Mouse (Mus musculus) adrenal gland, postnatal 10 days (tissue): ENCODE measurements around the gene Inca1. TPM values are rescaled to one million over a fixed set of nuclear protein-coding genes. Genes with fewer than 3 reads are reported as not detected.

Source experiments
- DNase-seq: peaks from one replicate; pipeline ENCODE4 v3.0.0; 2021; ENCODE audit warnings: mixed read lengths
- long read RNA-seq, 2 experiments: library from polyadenylated mRNA; stranded (forward); transcript quantifications; one replicate each; pipeline ENCODE4 v2.0.0; 2021
- total RNA-seq, 2 experiments: library from RNA; stranded (reverse); gene quantifications; 2 replicates each; pipeline ENCODE4 v1.2.3; 2021

The Inca1 gene
- total RNA-seq, result 10 to 100 TPM; 13.8 to 18.9 TPM
- long read RNA-seq, experiment 1, transcript Inca1-203 (7 exons, 1,080 nt), result major isoform, 6 of 15 reads
- long read RNA-seq, experiment 1, partial matches to known transcripts, result 1 of 15 reads
- long read RNA-seq, experiment 1, other reads (novel, unspliced or antisense), result 3 of 15 reads
- long read RNA-seq, experiment 2, partial matches to known transcripts, result 0 of 8 reads
- long read RNA-seq, experiment 2, other reads (novel, unspliced or antisense), result 6 of 8 reads

DNA sequence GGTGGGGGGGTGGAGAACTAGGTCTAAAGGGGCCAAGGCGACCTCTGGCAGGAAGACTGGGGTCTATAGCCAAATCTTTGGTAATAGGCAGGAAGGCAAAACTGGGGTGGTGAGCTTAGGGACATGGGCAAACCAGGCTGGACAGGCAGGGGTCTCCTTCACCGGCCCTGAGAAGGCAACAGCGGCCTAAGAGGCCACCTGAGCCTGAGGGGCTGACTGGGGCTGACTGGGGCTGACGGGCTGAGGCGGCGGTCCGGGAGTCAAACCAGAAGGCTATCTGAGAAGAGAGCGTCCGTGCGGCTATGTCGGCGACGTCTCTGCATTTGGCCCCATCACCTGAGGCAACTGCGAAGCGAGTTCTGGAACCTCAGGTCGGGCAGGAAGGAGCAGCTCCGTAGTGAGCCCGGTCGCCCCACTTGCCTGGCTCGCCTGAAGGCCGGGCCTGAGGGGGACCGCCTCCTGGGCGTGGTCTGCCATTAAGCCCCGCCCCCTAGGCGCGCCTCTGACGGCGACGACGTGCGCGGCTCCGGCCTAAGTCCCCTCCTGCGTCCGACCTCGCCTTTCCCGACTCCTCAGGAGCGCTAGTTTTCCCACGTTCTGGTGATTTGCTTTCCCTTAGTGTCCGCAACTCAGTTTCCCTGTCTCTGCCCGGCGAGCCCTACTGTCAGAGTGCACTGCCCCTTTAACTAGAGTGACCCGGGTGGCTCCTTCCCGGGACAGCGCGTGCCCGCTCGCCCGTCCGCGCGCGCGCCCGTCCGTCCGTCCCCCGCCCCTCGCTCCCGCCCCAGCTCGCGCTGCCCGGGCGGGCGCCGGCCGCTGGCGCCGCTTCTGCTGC lies at the start of gene Inca1, which contains the start of gene Kif1c:
TSS of gene Inca1 (minus strand) at position 434 of the 835 bp plus-strand sequence.
TSS of gene Kif1c (plus strand) at position 827 of the 835 bp plus-strand sequence.
- DNase-seq, result peak; percentile 99

DNA sequence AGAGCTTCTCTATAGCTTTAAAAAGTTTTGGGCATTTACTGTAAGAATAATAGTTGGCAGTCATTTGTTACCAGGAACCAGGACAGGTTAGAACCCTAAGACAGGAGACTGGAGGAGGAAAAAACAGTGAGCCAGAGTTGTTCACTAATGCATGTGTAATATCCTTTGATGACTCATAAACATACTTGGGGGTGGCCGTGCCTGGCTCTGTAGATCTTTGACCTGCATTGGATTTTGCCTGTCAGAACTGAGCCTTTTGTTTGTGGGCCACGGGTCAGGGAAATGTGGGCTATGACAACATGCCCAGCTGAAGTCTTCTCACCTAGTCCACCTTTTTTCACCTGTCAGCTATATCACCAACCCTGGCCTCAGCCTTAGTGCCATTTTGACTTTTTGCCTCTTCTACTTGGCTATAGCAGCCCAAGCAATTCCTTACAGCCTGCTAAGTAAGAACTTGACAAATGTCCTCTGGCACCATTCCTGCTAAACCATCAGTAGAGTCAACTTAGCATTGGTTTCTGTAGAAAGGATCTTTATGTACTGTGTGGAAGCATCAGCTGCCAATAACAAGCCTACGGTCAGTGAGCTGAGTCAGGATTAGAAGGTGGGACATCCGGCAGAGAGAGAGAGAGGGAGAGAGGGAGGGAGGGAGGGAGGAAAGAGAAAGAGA lies 48.1 kb upstream of the Inca1 start:
- no peak for DNase-seq

DNA sequence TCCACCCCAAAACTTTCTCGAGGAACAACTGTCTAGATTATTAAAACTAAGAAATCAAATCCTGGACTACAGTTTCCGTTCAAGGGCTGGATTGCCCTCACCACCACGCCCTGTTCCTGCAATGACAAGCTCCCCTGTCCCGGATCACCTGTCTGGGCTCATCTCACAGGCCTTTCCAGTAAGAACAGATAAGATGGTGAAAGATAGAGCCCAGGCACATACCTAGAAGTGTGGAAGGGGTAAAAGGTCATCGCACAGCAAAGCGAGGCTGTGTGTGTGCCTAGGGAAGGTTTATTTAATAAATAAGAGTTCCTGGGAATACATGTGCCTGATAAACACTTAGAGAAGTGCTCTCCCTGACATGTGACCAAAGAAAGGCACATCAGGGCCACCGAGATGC lies 45.7 kb upstream of the Inca1 start:
- DNase-seq, result no peak

DNA sequence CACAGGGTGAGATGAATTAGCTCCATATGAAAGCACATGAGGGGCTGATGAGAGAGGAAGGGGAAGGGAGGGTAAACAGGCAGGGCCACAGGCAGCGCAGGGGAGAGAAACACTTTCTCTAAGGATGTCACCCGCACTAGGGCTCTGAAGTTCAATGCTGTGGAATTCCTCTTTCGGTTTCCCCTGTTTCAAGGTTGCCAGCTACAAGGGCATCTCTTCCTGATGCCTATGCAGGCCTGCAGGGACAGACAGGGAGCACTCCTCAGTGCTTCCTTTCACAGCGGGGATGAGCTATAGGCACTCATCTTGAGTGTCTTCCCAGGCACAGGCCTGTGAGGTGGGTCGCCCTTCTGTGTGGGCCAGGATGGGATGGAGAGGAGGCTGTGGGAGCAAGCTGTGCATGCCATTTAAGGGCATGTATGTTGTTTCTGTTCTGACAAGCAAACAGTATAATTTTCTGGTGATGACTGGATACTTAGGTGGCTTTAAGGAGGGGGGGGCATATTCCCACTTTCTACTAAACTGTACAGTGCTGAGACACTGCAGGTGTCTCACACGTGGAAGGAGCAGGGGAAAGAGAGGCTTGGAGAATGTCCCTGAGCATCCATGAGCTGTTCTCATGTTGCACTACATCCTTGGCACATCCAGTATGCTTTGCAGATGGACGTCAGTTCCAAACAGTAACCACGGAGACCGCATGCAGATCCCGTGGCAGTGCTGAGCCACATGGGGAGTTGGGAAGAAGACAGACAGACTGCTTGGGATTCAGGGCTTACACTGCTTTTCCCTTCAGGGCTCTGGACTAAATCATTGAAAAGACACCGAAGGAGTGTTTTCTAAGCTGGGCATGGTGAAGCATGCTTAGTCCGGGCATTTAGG lies 42.9 kb upstream of the Inca1 start:
- peak; percentile 41 for DNase-seq

DNA sequence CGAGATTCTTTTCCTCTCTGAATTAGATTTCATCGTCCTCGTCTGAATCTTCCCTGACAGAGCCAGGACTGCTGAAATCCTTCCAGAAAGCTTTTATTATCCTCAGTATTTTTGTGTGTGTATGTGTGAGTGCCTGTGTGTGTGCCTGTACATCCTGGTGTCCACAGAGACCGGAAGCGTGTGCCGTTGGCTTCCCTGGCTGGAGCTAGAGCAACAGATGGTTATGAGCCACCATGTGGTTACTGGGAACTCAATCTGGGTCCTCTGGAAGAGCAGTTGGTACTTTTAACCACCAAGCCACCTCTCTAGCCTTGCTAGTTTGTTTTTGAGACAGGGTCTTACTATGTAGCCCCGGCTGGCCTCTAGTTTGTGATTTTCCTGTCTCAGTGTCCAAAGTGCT lies 42.2 kb upstream of the Inca1 start:
- DNase-seq, result no peak

DNA sequence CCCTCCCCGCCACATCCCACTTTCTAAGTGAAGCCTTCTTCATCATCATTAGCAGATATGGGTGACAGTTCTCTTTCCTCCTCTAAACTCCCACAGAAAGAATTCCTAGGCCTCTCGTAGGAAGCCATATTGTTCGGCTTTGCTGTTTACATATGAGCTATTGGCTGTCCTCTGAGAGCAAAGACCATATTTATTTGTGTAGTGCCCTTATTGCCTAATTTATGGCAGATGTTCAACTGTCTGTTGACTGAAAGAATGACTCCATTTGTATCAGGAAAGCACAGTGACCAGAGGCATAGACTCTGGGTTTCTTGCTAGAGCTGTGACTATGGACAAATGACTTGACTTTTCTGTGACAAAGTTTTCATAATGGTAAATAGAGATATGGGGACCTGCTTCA lies 41.6 kb upstream of the Inca1 start:
- no peak for DNase-seq

DNA sequence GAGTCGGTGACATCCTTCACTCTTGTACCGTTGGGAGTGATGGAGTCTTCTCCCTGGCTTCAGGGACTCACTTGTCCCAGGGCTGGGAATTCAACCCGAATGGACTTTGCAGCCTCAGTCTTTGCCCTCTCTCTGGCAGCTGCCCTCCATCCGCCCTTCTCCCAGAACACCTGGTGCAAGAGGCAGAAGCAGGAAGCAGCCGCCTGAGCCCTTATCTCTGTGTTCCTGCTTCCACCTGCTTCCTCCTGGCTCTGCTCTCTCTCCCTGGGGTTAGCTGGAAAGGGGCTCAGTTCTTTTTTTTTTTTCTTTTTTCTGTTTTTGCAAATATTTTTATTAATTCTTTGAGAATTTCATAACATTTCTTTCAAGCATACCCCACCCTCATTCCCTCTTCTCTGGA lies 37.8 kb upstream of the Inca1 start:
- no peak for DNase-seq

DNA sequence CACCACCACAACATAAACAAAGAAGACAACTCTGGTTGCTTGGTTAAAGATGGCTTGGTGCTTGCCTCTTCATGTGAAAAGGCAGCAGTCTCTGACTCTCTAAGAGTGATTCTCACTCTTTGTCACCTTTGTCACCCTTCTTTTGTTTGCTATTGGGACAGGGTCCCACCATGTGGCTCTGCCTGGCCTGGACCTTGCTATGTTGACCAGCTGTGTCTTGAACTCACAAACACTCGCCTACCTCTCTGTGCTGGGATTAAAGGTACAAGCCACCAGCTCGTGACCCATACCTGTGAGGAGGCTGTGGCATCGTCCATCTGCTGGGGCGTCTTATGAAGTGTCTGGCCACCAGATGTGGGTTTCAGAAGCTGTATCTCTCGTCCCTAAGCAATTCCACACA lies 33.3 kb upstream of the Inca1 start:
- no peak for DNase-seq

DNA sequence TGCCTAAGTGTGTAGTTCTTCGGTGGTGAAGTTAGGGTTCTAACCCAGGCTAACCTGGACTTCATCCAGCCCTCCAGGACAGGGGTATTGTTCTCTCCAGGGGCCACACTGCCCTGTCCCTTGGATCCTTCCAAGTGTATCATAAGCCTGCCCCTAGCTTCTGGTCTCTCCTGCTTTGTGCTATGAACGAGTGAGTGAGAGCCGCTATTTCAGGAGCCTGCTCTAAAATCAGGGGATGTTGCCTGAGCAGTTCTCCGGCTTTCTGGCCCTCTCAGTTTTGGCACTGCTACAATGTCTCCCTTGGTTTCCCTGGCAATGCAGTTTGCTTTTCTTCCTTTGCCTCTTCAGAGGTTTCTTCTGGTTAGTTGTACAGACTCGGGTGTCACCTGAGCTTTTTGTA lies 31.2 kb upstream of the Inca1 start:
- no peak for DNase-seq

DNA sequence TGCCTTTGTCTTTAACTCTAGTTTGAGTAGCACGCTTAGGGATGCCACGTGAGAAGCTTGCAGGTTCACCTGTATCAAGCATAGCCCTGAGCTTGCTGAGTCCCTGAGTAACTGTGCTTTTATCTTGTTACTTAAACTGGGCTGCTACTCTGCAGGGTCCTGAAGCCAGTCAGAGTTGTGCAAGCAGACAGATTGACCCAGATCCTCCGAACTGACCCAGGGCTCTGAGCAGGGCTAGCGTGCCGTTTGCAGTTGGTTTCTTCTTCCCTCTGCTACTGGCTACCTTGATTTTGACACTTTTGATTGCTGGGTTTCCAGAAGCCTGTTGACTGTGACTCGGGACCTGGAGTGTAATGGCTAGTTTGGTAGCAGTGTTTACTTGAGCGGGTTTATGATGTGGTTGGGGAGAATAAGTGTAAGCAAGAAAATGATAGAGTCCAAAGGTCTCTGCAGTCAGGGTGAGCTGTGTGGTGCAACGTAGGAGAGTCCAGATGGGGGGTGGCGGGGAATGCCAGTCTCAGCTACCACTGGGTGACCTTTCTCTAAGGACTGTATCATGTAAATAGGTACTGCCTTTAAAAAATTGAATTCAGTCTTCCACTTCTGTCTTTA lies 30.6 kb upstream of the Inca1 start:
- DNase-seq, result peak; percentile 42

DNA sequence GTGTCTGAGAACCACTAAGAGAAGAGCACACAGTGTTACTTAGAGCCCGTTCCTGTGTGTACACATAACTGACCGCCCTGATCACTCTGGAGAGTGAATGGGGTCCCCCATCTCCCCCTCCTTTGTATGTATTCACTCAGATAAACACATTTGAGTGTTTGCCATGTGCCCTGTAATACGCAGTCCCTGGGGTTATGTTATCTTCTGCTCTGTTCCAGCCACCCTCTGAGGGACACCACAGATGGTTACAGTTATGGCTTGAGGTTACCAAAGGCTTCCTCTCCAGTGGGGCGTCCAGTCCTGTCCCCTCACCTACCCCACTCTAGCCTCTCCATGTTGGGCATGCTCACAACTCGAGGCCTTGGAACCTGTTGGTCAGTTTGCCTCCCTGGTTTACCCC lies 27.4 kb upstream of the Inca1 start:
- DNase-seq, result no peak

DNA sequence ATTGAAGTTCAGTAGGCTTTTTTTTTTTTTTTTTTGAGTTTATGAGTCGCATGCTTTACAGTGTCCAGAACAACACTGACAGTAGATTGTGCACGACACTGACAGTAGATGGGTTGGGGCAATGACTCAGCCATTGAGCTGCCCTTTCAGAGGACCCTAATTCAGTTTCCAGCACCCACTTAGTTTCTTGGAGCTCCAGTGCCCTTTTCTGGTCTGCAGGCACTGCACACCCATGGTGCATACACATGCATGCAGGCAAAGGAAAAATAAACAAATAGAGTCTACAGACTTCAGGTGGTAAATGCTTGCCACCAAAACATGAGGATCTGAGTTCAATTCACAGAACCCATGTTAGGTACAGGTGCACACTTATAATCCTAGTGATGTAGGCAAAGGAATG lies 26.6 kb upstream of the Inca1 start:
- DNase-seq, result no peak

DNA sequence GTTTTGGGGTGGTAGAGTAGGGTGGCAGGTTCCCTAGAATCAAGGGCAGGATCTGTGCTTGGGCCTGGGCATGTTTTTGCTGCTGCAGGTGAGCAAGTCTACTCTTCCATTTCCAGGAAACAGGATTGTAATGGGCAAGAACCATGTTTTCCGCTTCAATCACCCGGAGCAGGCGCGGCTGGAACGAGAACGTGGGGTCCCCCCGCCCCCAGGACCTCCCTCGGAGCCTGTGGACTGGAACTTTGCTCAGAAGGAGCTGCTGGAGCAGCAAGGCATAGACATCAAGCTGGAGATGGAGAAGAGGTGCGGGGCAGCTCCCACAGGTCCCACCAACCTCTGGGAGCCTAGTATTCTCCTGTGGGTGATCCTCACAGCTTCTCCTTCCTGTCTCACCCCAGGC lies 24.8 kb upstream of the Inca1 start:
- no peak for DNase-seq

DNA sequence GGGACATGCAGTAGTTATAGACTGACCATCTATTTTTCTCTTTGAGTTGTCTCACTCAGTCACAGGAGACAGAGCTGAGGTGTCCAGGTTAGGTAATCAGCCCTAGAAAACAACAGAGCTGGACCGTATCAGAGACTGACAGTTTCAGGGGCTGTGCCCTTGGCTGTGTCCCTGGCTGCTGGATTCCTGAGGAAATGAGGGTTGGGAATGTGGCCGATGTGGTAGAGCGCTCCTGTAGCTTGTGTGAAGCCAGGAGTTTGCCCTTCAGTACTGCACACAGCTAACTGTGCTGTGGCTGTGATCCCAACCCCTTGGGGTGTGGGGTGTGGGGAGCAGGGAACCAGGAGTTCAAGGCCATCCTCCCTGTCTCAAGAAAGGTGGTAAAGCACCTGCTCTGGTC lies 21.1 kb upstream of the Inca1 start:
- peak; percentile 48 for DNase-seq

DNA sequence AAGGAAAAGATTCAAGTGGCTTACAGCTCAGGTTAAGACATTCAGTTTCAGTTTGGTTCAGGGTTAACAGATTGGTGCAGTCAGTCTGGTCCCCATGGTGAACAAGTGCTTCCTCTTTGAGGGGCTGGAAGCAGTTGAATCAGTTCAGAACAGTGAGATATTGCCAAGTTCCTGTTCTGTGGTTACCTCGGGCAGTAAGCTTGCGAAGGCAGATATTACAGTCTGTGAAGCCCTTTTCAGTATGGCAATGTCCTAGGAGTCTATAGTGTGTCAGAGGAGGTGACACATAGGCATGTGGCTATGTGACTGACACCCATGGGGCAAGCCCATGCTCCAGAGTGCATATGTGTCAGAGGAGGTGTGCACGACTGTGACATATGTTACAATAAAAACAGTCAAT lies 20.6 kb upstream of the Inca1 start:
- no peak for DNase-seq

DNA sequence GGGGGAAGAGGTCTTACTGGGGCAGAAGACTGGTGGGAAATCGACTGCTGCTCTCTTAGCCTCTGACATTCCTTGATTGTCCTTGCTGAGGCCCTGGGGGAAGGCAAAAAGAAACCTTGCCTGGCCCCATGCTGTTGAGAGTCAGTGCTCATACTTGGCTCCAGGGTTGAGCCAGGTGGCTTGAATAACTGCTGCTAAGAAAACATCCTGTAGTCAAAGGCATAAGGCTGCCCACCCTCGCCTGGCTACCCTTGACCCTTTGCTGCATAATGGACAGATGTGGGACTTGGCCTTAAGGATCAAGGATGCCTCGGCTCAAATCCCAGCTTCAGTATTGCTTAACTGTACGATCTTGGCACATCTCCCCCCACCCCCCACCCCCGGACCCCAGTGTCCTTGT lies 18.5 kb upstream of the Inca1 start:
- peak; percentile 55 for DNase-seq

DNA sequence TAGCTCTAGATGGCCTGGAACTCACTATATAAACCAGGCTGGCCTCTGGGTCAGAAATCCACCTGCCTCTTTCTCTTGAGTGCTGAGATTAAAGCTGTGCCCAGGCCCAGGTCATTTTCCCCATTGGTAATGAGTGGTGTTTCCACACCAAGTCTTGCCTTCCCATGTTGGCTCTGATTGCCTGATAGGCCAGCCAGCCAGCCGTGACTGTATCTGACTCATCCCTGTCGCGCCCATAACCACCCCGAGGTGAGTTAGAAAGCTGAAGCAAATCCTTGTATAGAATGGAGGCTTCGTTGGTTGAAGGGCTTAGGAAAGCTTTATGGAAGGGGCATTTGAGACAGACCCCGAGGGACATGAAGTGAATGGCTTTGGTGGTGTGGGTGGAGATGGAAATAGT lies 15.9 kb upstream of the Inca1 start:
- peak; percentile 54 for DNase-seq

DNA sequence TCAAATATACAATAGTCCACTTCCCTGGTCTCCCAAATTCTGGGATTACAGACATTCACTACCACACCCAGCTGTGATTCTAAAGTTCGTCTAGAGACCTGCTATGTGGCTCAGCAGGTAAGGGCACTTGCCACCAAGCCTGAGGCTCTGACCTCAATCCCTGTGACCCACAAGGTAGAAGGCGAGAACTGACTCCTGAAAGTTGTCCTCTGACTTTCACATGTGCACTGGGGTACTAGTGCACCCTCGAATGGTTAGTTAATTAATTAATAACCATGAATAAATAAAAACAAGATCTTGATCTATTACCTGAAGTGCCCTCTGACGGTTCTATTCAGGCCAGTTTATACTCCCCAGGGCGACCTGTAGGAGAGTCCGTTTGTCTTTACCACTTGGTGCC lies 13.3 kb upstream of the Inca1 start:
- no peak for DNase-seq

DNA sequence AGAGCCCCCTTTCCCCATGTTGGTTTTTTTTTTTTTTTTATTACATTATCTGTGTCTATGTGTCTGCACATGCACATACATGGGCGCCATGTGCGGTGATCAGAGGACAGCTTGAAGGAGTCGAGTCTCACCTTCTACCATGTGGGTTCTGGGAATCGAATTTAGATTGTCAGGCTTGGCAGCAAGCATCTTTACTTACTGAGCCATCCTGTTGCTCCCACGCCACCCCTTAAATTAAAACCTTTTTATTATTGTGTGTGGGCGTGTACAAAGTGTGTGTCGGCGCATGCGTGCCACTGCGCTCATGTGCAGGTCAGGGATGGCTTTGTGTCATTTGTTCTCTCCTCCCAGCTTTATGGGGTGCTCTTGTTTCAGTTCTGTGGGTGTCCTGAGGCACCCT lies 11.1 kb upstream of the Inca1 start:
- DNase-seq, result no peak

DNA sequence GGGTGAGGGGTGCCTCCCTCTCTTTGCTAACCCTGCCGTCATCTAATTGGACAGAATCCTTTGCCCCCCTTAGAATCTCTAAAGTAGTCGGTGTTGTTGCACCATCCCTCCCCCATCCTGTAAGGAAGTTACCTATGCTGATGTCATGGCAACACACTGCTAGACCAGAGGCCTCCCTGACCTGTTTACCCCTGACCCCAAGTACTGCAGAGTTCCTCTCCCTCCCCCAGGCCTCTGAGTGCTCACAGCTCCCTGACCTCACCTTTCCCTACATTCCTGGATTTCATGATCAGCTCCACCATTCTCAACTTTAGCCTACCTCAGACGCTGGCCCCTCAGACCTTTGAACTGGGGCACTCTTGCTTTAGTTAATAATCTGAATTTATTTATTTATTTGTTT lies 6.2 kb upstream of the Inca1 start:
- DNase-seq, result no peak

DNA sequence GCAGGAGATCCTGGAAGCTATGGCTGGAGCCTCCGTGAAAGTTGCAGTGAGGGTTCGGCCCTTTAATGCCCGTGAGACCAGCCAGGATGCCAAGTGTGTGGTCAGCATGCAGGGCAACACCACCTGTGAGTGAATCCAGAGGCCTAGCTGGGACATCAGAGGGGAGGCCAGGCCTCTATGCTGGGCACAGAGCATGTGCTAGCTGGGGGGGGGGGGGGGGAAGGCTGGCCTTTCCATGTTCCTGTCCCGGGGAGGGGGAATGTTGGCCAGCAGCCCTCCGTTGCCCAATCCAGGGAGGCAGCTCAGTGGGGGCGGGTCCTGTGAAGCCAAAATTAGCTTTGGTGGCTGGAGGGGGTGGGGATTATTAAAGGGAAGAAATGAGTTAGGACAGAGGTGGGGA lies 2.8 kb upstream of the Inca1 start:
- peak; percentile 70 for DNase-seq
